Mouse (Mus musculus): ENCODE measurements around the gene Trpv2. TPM values are rescaled to one million over a fixed set of nuclear protein-coding genes. Genes with fewer than 3 reads are reported as not detected.
"Not testable (repeated sequence)": the region's sequence is repeated elsewhere in the genome, so short reads cannot be mapped to it uniquely, and the experiment has no call there.

Gene Trpv2
- polyA plus RNA-seq, 1 experiment: 4.1 TPM

DNA sequence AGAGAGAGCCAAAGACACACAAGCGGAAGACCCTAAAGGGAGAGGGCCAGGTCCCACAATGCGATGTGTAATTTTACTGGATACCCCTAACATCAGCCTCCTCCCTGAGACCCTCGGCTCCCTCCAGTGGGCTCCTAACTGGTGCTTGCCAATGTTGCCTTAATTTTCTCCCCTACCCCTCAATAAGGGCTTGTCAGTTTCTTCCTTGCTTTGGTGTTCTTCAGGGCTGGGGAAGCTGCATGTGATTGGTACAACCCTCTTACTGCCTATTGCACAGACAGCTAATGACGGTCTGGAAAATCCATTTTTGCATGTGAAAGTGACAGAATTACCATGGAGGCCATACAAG lies 72.2 kb downstream of the Trpv2 start:
- Histone ChIP-seq H3K36me3 (ENCODE audit: control insufficient read depth, insufficient read depth, low read length) (no peaks in the 10 kb centered on the region), H3K4me1 (ENCODE audit: control insufficient read depth, insufficient read depth, low read length) (peaks cover 12% of the 10 kb centered on the region), H3K27ac (ENCODE audit: insufficient read depth, low read depth, low read length) (peak overlapping the region; percentile 10; the same call in 1 of the 2 replicates), H3K27me3 (replicated peaks; ENCODE audit: control insufficient read depth, insufficient read depth, low read length) (no peaks in the 10 kb centered on the region), H3K4me3 (ENCODE audit: insufficient read depth, low read depth, low read length) (no peak overlapping the region)
- DNase-seq: no peak
- TF ChIP-seq CTCF (conservative IDR thresholded peaks at IDR 0.05; ENCODE audit: insufficient read depth, insufficient read length, low read depth, low read length): no peak
- TF ChIP-seq POLR2A (IDR thresholded peaks at IDR 0.05; ENCODE audit: low read depth, low read length): no peak
- 65% methylated on average over 4 of the region's 4 CpGs for WGBS

DNA sequence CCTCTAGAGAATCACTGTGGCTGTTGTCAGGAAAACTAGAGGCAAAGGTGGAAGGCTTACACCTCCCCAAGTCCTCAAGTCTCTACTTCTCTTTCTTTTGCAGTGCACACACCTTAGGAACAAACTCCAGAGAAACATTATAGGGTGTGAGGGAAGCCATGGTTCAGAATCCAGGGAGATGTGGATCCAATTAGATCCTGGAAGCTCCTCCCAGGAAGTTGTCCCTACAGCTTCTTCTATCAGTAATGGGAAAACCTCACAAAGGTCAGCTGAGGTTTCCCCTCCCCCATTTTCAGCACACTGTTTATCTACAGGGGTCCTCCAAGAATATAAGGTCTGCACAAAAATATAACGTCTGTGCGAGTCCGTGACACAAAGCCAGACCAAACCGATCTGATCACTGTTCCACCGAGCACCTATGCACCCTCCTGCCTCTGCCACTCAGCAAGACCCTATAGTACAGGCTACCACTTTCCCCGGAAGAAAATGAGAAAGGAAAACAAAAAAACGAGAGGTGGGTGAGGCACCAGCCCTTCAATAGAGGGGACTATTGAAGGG lies 72.8 kb downstream of the Trpv2 start:
- Histone ChIP-seq H3K27ac (ENCODE audit: insufficient read depth, low read depth, low read length) (no peak overlapping the region), H3K4me3 (ENCODE audit: insufficient read depth, low read depth, low read length) (no peak overlapping the region), H3K27me3 (replicated peaks; ENCODE audit: control insufficient read depth, insufficient read depth, low read length) (no peaks in the 10 kb centered on the region), H3K36me3 (ENCODE audit: control insufficient read depth, insufficient read depth, low read length) (no peaks in the 10 kb centered on the region), H3K4me1 (ENCODE audit: control insufficient read depth, insufficient read depth, low read length) (peaks cover 12% of the 10 kb centered on the region)
- TF ChIP-seq CTCF (conservative IDR thresholded peaks at IDR 0.05; ENCODE audit: insufficient read depth, insufficient read length, low read depth, low read length) (no peak), POLR2A (IDR thresholded peaks at IDR 0.05; ENCODE audit: low read depth, low read length) (no peak)
- WGBS: 61% methylated on average over 7 of the region's 7 CpGs
- no peak for DNase-seq

DNA sequence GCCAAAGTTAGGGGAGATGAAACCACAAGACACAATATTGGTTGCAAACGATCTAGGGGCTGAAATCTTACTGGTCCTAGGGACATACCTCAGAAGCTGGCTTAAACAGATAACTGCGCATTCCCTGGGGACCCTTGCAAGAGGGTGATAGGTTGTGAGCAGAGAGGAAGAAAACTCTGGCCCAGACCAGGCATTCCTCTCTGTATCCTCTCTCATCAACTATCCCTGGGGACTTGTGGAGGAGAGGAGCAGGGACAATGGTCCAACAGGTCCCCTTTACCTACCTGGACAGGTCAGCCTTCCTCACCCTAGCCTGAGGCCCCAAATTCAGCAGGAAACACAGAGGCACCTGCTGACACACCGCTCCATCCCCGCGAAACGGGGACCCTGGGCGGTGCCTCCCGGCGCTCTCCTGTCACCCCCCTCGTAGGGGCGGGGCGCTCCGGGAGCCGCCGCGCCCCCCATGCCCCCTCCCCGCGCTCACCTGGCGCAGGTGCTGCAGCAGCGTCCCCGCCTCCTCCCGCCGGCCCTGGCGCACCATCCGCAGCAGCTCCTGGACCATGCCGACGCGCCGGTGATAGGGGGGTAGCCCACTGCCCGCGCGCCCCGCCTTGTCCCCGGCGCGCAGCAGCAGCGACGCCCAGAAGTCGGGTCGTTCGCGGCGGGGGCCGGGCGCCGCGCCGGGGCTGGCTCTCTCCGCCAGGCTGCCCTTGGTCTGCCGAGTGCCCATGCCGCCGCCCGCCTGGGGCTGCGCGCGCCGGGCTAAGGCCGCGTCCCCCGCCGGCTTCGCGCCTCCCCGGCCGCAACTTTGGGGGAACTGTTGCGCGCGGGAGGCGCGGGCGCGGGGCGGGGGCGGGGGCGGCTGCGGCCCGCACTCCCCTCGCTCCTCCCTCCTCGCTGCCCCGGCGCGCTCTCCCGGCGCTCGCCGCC lies 73.6 kb downstream of the Trpv2 start, which contains the start of gene Lrrc75a:
Lrrc75a (minus strand) TSS at position 863 of the 930 bp plus-strand sequence.
- Histone ChIP-seq H3K4me1 (ENCODE audit: control insufficient read depth, insufficient read depth, low read length) (peaks cover 12% of the 10 kb centered on the region), H3K27me3 (replicated peaks; ENCODE audit: control insufficient read depth, insufficient read depth, low read length) (no peaks in the 10 kb centered on the region), H3K4me3 (ENCODE audit: insufficient read depth, low read depth, low read length) (peak within 1 kb of the TSS; percentile 65), H3K27ac (ENCODE audit: insufficient read depth, low read depth, low read length) (peak within 1 kb of the TSS; percentile 25), H3K36me3 (ENCODE audit: control insufficient read depth, insufficient read depth, low read length) (no peaks in the 10 kb centered on the region)
- WGBS: 3% methylated on average over 69 of the region's 86 CpGs
- DNase-seq: peak; percentile 44
- TF ChIP-seq POLR2A (IDR thresholded peaks at IDR 0.05; ENCODE audit: low read depth, low read length) (no peak), CTCF (conservative IDR thresholded peaks at IDR 0.05; ENCODE audit: insufficient read depth, insufficient read length, low read depth, low read length) (no peak)

DNA sequence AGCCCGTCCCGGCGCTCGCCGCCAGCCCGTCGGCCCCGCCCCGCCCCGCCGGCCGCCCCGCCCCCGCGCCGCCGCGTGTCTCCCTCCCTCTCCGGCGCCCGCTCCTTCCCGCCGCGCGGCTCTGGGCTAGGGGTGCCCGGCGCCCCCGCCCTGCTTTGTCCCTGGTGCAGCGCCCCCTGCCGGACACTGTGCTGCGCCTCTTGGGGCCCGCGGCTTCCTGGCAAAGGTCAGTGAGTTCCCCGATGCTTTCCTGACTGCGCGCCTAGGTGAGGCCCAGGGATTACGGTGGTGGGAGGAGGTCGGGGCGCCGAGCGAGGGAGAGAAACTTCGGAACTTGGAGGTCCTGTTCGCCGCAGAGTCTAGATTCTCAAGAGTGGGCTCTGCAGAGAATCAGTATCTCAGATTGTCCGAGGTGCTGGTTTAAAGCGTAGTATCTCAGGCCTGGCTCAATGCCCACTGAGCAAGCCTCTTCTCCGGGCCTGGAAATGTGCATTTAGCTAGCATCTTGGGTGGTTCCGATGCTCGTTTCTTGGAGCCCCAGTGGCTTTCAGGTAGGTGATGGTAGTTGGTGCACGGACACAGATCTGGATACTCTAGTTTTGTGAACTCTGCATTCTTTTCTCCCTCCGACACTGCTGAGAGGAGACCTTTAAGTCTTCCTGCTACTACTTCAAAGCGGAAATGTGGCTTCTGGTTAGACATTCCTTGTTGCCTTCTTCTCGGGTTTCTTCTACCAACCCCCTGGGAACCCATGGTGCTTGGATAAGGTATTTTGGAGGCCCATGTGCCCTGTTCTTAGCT lies 74.5 kb downstream of the Trpv2 start, which contains the start of gene Mmgt2:
Mmgt2 (plus strand) TSS at position 74 of the 801 bp plus-strand sequence.
- H3K4me1 ChIP-seq (ENCODE audit: control insufficient read depth, insufficient read depth, low read length): peaks cover 7% of the 10 kb centered on the region
- peak within 1 kb of the TSS; percentile 65 for H3K4me3 ChIP-seq (ENCODE audit: insufficient read depth, low read depth, low read length)
- H3K36me3 ChIP-seq (ENCODE audit: control insufficient read depth, insufficient read depth, low read length): no peaks in the 10 kb centered on the region
- H3K27ac ChIP-seq (ENCODE audit: insufficient read depth, low read depth, low read length): peak within 1 kb of the TSS; percentile 25
- no peaks in the 10 kb centered on the region for H3K27me3 ChIP-seq (replicated peaks; ENCODE audit: control insufficient read depth, insufficient read depth, low read length)
- peak; percentile 96 for DNase-seq
- 1% methylated on average over 33 of the region's 53 CpGs for WGBS
- TF ChIP-seq POLR2A (IDR thresholded peaks at IDR 0.05; ENCODE audit: low read depth, low read length) (no peak), CTCF (conservative IDR thresholded peaks at IDR 0.05; ENCODE audit: insufficient read depth, insufficient read length, low read depth, low read length) (peak; percentile 67)

DNA sequence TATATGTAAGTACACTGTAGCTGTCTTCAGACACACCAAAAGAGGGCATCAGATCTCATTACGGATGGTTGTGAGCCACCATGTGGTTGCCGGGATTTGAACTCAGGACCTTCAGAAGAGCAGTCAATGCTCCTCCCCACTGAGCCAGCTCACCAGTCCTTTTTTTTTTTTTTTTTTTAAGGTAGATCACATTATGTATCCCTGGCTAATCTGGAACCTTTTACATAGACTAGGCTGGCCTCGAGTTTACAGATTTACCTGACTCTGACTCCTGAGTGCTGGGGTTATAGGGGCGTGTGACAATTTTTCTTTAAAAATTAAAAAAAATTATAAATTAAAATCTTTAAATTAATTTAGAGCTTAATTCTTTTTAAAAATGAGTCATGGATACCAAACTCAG lies 75.5 kb downstream of the Trpv2 start:
- DNase-seq; H3K27ac ChIP-seq (ENCODE audit: insufficient read depth, low read depth, low read length); H3K4me3 ChIP-seq (ENCODE audit: insufficient read depth, low read depth, low read length); H3K27me3 ChIP-seq (replicated peaks; ENCODE audit: control insufficient read depth, insufficient read depth, low read length); H3K4me1 ChIP-seq (ENCODE audit: control insufficient read depth, insufficient read depth, low read length); H3K36me3 ChIP-seq (ENCODE audit: control insufficient read depth, insufficient read depth, low read length): not testable (repeated sequence)
- WGBS: 89% methylated on average over 4 of the region's 4 CpGs

Other genes with a start within 250 kb of the Trpv2 start
- 7.1 and 8.7 TPM in 2 replicates for gene Pigl, start 116.0 kb upstream of the Trpv2 start, polyA plus RNA-seq (2012; rRNA removed)
- 110 and 127 TPM in 2 replicates for gene Ncor1, start 115.9 kb upstream of the Trpv2 start, polyA plus RNA-seq (2012; rRNA removed)
- gene Cenpv, start 35.2 kb upstream of the Trpv2 start, polyA plus RNA-seq (2012; rRNA removed): 34.4 and 41.7 TPM in 2 replicates
- 1,891 and 2,089 TPM in 2 replicates for gene Ubb, start 23.3 kb upstream of the Trpv2 start, polyA plus RNA-seq (2012; rRNA removed)
- gene Lrrc75a, start 74.0 kb downstream of the Trpv2 start, polyA plus RNA-seq (2012; rRNA removed): 7.8 and 8.0 TPM in 2 replicates
- 24.0 and 33.1 TPM in 2 replicates for gene Mmgt2, start 74.2 kb downstream of the Trpv2 start, polyA plus RNA-seq (2012; rRNA removed)
- 1.2 TPM in 2 replicates for gene Zfp287, start 157.4 kb downstream of the Trpv2 start, polyA plus RNA-seq (2012; rRNA removed)
- gene Gm10428, start 178.6 kb downstream of the Trpv2 start, polyA plus RNA-seq (2012; rRNA removed): not detected in 2 replicates
- gene Zfp286, start 215.0 kb downstream of the Trpv2 start, polyA plus RNA-seq (2012; rRNA removed): 0.42 and 0.83 TPM in 2 replicates
- 2.9 and 3.7 TPM in 2 replicates for gene Trim16, start 245.7 kb downstream of the Trpv2 start, polyA plus RNA-seq (2012; rRNA removed)